Mouse (Mus musculus) intestine, embryonic 14.5 days (tissue): ENCODE results near the gene Muc4. TPM values are rescaled to one million over a fixed set of nuclear protein-coding genes. Genes with fewer than 3 reads are reported as not detected.

ENCODE experiments used
- ATAC-seq: fragments of 200-750 bp; cut with Nextera tagmentation; replicated peaks from 2 replicates; pipeline ENCODE4 v1.8.0; 2017; ENCODE audit warnings: low read depth, moderate number of reproducible peaks, moderate TSS enrichment, moderate library complexity; ENCODE audit not compliant: low FRiP score, low TSS enrichment
- DNase-seq: peaks from one replicate; pipeline ENCODE4 v3.0.0-alpha.2; 2018; ENCODE audit warnings: low spot score
- H3K27ac ChIP-seq: fragments of 300-500 bp; sonication (generic); 2 replicates; pipeline ENCODE4 v1.5.1; 2014; ENCODE audit warnings: low read depth, mild to moderate bottlenecking, control low read depth
- H3K27me3 ChIP-seq: fragments of 300-500 bp; sonication (generic); replicated peaks from 2 replicates; pipeline ENCODE4 v1.6.1; 2014; ENCODE audit warnings: low read length, control low read depth; ENCODE audit not compliant: control insufficient read depth, insufficient read depth
- H3K36me3 ChIP-seq: fragments of 300-500 bp; sonication (generic); 2 replicates; pipeline ENCODE4 v1.6.1; 2014; ENCODE audit warnings: low read length, control low read depth; ENCODE audit not compliant: control insufficient read depth, insufficient read depth
- H3K4me1 ChIP-seq: fragments of 300-500 bp; sonication (generic); replicated peaks from 2 replicates; pipeline ENCODE4 v1.6.1; 2014; ENCODE audit warnings: low read length, control low read depth, mixed read lengths; ENCODE audit not compliant: control insufficient read depth, insufficient read depth
- H3K4me2 ChIP-seq: fragments of 300-500 bp; sonication (generic); 2 replicates; pipeline ENCODE4 v1.6.1; 2014; ENCODE audit warnings: low read length
- H3K4me3 ChIP-seq: fragments of 300-500 bp; sonication (generic); 2 replicates; pipeline ENCODE4 v1.5.1; 2014; ENCODE audit warnings: low read depth, low read length, control low read depth, mixed read lengths
- H3K9ac ChIP-seq: fragments of 300-500 bp; sonication (generic); 2 replicates; pipeline ENCODE4 v1.6.1; 2014; ENCODE audit warnings: mild to moderate bottlenecking, low read length
- H3K9me3 ChIP-seq: fragments of 300-500 bp; sonication (generic); 2 replicates; pipeline ENCODE4 v1.6.1; 2016; ENCODE audit warnings: low read length, control low read depth; ENCODE audit not compliant: control insufficient read depth
- WGBS: fragments of 180-500 bp; shearing (Covaris S2); extraction: QIAGEN DNeasy Blood & Tissue Kit; methylation state at CpG from one replicate; pipeline ENCODE4 v1.1.7; 2014; 5-methylcytosine and 5-hydroxymethylcytosine counted together
- polyA plus RNA-seq: library from polyadenylated mRNA; unstranded; fragments of >200 nt; fragmentation: Nextera tagmentation; extraction: Ambion mirVana; gene quantifications from 2 replicates; pipeline ENCODE4 v1.2.1, GENCODE M21; 2014

Gene Muc4
- polyA plus RNA-seq, 1 experiment from 2014 or later: 3.5 TPM

DNA sequence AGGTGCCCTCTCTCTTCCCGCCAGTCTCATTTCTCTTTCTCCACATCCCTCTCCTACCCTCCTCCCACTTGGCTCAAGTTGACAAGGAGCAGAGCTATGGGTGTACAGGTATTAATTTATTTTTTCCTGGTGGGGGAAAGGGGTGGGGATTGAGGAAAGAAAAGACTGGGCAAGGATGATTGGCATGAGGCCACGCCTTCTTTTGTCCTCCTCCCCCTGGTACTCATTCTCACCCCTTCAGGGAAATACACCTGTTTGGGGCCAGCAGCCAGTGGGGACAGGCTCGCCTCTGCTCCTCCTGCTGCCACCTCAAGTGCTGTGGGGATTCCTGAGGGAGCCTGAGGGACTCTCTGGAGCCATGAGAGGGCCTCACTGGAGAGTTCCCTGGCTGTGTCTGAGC is 336 bp downstream of the Muc4 start:
- Histone ChIP-seq H3K4me2 (no peak overlapping the region), H3K4me1 (no peaks in the 10 kb centered on the region), H3K9ac (no peak overlapping the region), H3K9me3 (no peaks in the 10 kb centered on the region), H3K27ac (no peak overlapping the region), H3K4me3 (no peak overlapping the region), H3K27me3 (no peaks in the 10 kb centered on the region), H3K36me3 (no peaks in the 10 kb centered on the region)
- WGBS: 54% methylated on average over 3 of the region's 3 CpGs
- DNase-seq (no peak), ATAC-seq (no peak; the same call in 1 of the 2 replicates)

GRCm38 (mm10) chr16:32740003-32740663 is 4.4 kb downstream of the Muc4 start:
- H3K9ac ChIP-seq: no peak overlapping the region

GRCm38 (mm10) chr16:32741366-32741765 is 5.7 kb downstream of the Muc4 start:
- no peak overlapping the region for H3K4me3 ChIP-seq
- no peak overlapping the region for H3K4me2 ChIP-seq
- H3K36me3 ChIP-seq: no peaks in the 10 kb centered on the region
- no peaks in the 10 kb centered on the region for H3K9me3 ChIP-seq
- no peak for DNase-seq
- H3K9ac ChIP-seq: no peak overlapping the region
- H3K27me3 ChIP-seq: no peaks in the 10 kb centered on the region
- ATAC-seq: no peak
- no peaks in the 10 kb centered on the region for H3K4me1 ChIP-seq
- H3K27ac ChIP-seq: no peak overlapping the region
- 80% methylated on average over 9 of the region's 9 CpGs for WGBS

More at GRCm38 (mm10) chr16:32740003-32740663, 4.4 kb downstream of the Muc4 start:
- Histone ChIP-seq H3K4me2 (no peak overlapping the region), H3K4me3 (no peak overlapping the region), H3K36me3 (no peaks in the 10 kb centered on the region), H3K9me3 (no peaks in the 10 kb centered on the region), H3K4me1 (no peaks in the 10 kb centered on the region), H3K27me3 (no peaks in the 10 kb centered on the region), H3K27ac (no peak overlapping the region)
- ATAC-seq (0 out of 2 replicates have a peak, but pooled peaks have one; percentile 45), DNase-seq (no peak)
- 74% methylated on average over 8 of the region's 8 CpGs for WGBS

DNA sequence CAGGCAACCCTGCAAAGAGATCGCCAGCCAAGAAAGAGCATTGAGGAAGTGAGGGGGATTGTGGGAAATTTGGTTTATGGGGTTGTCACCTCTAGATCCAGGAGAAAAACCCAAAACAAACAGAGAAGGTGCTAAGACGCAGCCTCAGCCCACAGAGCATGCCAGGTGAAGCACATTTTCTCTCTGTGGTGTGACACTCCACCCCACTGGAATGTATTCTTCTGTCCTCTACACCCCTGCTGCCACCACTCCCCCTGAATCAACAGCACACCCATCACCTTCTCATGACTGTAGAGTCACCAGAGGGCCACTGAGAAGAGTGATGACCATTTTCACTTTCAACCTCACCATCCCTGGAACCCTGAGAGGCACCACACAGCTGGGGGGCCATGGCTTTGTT is 7.0 kb downstream of the Muc4 start:
- no peak for ATAC-seq
- no peak for DNase-seq
- Histone ChIP-seq H3K4me2 (no peak overlapping the region), H3K36me3 (no peaks in the 10 kb centered on the region), H3K9me3 (no peaks in the 10 kb centered on the region), H3K4me3 (no peak overlapping the region), H3K4me1 (no peaks in the 10 kb centered on the region), H3K27ac (no peak overlapping the region), H3K9ac (no peak overlapping the region), H3K27me3 (no peaks in the 10 kb centered on the region)
- 66% methylated on average over 2 of the region's 2 CpGs for WGBS

GRCm38 (mm10) chr16:32745852-32746251 is 10.2 kb downstream of the Muc4 start:
- H3K27ac ChIP-seq: peak overlapping the region; percentile 47; the same call in 1 of the 2 replicates
- WGBS: 60% methylated on average over 6 of the region's 6 CpGs

GRCm38 (mm10) chr16:32750242-32751127 is 14.8 kb downstream of the Muc4 start:
- 91% methylated on average over 5 of the region's 5 CpGs for WGBS
- no peak overlapping the region for H3K4me2 ChIP-seq
- no peak for DNase-seq
- no peaks in the 10 kb centered on the region for H3K36me3 ChIP-seq
- no peaks in the 10 kb centered on the region for H3K27me3 ChIP-seq
- ATAC-seq: no peak
- no peaks in the 10 kb centered on the region for H3K4me1 ChIP-seq
- H3K27ac ChIP-seq: no peak overlapping the region
- H3K9me3 ChIP-seq: no peaks in the 10 kb centered on the region
- no peak overlapping the region for H3K9ac ChIP-seq
- no peak overlapping the region for H3K4me3 ChIP-seq

More at GRCm38 (mm10) chr16:32745852-32746251, 10.2 kb downstream of the Muc4 start:
- ATAC-seq (peak; percentile 78; the same call in 1 of the 2 replicates), DNase-seq (no peak)
- Histone ChIP-seq H3K4me3 (no peak overlapping the region), H3K9ac (no peak overlapping the region), H3K27me3 (no peaks in the 10 kb centered on the region), H3K36me3 (no peaks in the 10 kb centered on the region), H3K4me1 (no peaks in the 10 kb centered on the region), H3K9me3 (no peaks in the 10 kb centered on the region), H3K4me2 (no peak overlapping the region)

DNA sequence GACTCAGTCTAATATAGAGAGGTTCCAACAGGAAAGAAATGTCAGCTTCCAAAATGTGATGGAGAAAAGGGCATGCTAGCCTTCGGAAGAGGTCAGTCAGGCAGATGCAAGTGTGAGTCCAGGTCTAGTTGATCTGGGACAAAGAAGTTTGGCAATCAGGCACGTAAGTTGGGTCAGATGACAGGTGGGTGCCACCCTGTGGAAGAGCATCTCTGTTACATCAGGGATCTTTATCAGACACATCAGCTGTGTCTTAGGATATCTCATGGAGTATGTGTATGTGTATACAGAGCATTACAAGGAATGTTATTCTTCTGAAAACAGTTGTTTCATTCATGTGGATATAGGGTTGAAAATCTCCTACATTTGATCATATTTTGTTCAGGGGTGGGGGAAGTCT is 28.9 kb downstream of the Muc4 start:
- Histone ChIP-seq H3K27ac (no peak overlapping the region), H3K4me2 (no peak overlapping the region), H3K9me3 (no peaks in the 10 kb centered on the region), H3K4me3 (no peak overlapping the region), H3K9ac (no peak overlapping the region), H3K27me3 (no peaks in the 10 kb centered on the region), H3K36me3 (no peaks in the 10 kb centered on the region), H3K4me1 (no peaks in the 10 kb centered on the region)
- no peak for ATAC-seq
- no peak for DNase-seq
- WGBS: 89% methylated on average over 2 of the region's 2 CpGs

GRCm38 (mm10) chr16:32764961-32765360 is 29.3 kb downstream of the Muc4 start:
- H3K27me3 ChIP-seq: no peaks in the 10 kb centered on the region
- H3K4me1 ChIP-seq: no peaks in the 10 kb centered on the region
- no peaks in the 10 kb centered on the region for H3K9me3 ChIP-seq
- no peak for ATAC-seq
- H3K4me2 ChIP-seq: no peak overlapping the region
- no peak overlapping the region for H3K9ac ChIP-seq
- no peak overlapping the region for H3K27ac ChIP-seq
- no peak overlapping the region for H3K4me3 ChIP-seq
- H3K36me3 ChIP-seq: no peaks in the 10 kb centered on the region
- 71% methylated on average over 6 of the region's 6 CpGs for WGBS
- no peak for DNase-seq
